Mouse (Mus musculus): ENCODE data around the gene Apoc2. TPM values are rescaled to one million over a fixed set of nuclear protein-coding genes. Genes with fewer than 3 reads are reported as not detected.

The Apoc2 gene
- total RNA-seq, 1 experiment = not detected

DNA sequence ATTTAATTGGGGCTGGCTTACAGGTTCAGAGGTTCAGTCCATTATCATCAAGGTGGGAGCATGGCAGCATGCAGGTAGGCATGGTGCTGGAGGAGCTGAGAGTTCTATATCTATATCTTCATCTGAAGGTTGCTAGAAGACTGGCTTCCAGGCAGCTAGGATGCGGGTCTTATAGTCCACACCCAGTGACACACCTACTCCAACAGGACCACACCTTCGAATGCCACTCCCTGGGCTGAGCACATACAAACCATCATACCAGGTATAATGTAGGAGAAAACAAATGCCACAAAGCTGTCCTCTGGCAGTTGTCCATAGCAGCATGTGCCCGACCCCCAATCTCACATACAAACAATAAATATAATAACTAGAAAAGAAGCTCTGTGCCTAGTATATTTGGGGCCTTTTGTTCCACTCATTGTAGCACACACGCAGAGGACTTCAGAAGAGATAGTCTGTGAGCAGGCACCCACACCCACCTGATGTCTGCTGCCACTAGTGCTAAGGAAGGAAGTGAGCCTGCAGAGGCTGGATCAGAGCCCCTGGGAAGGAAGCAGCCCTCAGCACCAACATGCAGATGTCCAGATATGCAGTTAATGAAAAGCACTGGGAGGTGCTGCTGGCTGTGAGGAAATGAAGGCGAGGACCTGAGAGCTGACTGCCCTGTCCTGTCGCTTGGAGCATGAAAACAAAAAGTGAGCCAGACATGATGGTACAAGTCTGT is 26.5 kb downstream of the Apoc2 start:
- H3K4me3 ChIP-seq (ENCODE audit: insufficient read depth in 1 of 2, low read depth in 1 of 2, low read length in 2 of 2, poor library complexity in 1 of 2, severe bottlenecking in 1 of 2) = no peak overlapping the region
- H3K27ac ChIP-seq (ENCODE audit: insufficient read depth, low read depth, low read length, poor library complexity, severe bottlenecking) = no peak overlapping the region
- H3K4me1 ChIP-seq (ENCODE audit: control insufficient read depth in 2 of 2, insufficient read depth in 2 of 2, low read length in 2 of 2, poor library complexity in 1 of 2) = no peaks in the 10 kb centered on the region
- in situ Hi-C loops (cut with MboI; ENCODE audit: low sequenced_read_pairs in 2 of 2, unreplicated experiment in 2 of 2) = no loop called here
- H3K9me3 ChIP-seq (ENCODE audit: control insufficient read depth, insufficient read depth, low read depth, low read length) = no peaks in the 10 kb centered on the region
- TF ChIP-seq CHD2 (IDR thresholded peaks at IDR 0.05; ENCODE audit: low read depth, low read length) = no peak
- TF ChIP-seq HCFC1 (IDR thresholded peaks at IDR 0.05; ENCODE audit: borderline replicate concordance, insufficient read depth, low read length) = no peak
- no peak for TF ChIP-seq ZNF384 (IDR thresholded peaks at IDR 0.05; ENCODE audit: low read depth, low read length)
- no peak for TF ChIP-seq MAFK (IDR thresholded peaks at IDR 0.05; ENCODE audit: insufficient read depth, low read depth, low read length)
- no peak for TF ChIP-seq ZC3H11A (IDR thresholded peaks at IDR 0.05; ENCODE audit: borderline replicate concordance, low read depth, low read length)
- peaks cover 37% of the 10 kb centered on the region for H3K36me3 ChIP-seq (ENCODE audit: control insufficient read depth, insufficient read depth, low read length, poor library complexity, severe bottlenecking)
- H3K9ac ChIP-seq (ENCODE audit: insufficient read depth, low read depth, low read length, poor library complexity, severe bottlenecking) = no peak overlapping the region
- no peak for DNase-seq (ENCODE audit: low read depth, low spot score)

DNA sequence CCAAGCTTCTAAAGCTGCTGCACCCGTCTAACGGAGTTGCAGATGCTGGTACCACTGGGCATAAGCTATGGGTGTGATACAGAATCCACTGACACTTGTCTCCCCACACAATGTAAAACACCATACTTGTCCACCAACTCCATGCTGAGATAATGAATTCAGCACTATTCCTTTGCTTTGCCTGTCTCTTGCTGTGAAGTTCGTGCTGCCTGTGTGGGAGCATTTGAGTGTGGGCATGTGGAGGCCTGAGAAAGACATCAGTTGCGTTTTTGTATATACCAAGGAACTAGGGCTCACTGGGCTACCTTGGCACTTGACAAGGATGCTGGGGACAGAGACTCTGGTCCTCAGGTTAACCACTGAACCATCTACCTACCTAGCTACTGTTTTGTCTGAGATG is 36.5 kb downstream of the Apoc2 start:
- TF ChIP-seq ZNF384 (IDR thresholded peaks at IDR 0.05; ENCODE audit: low read depth, low read length) (no peak), HCFC1 (IDR thresholded peaks at IDR 0.05; ENCODE audit: borderline replicate concordance, insufficient read depth, low read length) (no peak), ZC3H11A (IDR thresholded peaks at IDR 0.05; ENCODE audit: borderline replicate concordance, low read depth, low read length) (no peak), MAFK (IDR thresholded peaks at IDR 0.05; ENCODE audit: insufficient read depth, low read depth, low read length) (no peak), CHD2 (IDR thresholded peaks at IDR 0.05; ENCODE audit: low read depth, low read length) (no peak)
- no peak for DNase-seq (ENCODE audit: low read depth, low spot score)
- no peaks in the 10 kb centered on the region for H3K9me3 ChIP-seq (ENCODE audit: control insufficient read depth, insufficient read depth, low read depth, low read length)
- in situ Hi-C loops (cut with MboI; ENCODE audit: low sequenced_read_pairs in 2 of 2, unreplicated experiment in 2 of 2) = no loop called here
- peaks cover 64% of the 10 kb centered on the region for H3K36me3 ChIP-seq (ENCODE audit: control insufficient read depth, insufficient read depth, low read length, poor library complexity, severe bottlenecking)
- H3K4me1 ChIP-seq (ENCODE audit: control insufficient read depth in 2 of 2, insufficient read depth in 2 of 2, low read length in 2 of 2, poor library complexity in 1 of 2) = no peaks in the 10 kb centered on the region
- H3K4me3 ChIP-seq (ENCODE audit: insufficient read depth in 1 of 2, low read depth in 1 of 2, low read length in 2 of 2, poor library complexity in 1 of 2, severe bottlenecking in 1 of 2) = no peak overlapping the region
- no peak overlapping the region for H3K9ac ChIP-seq (ENCODE audit: insufficient read depth, low read depth, low read length, poor library complexity, severe bottlenecking)
- H3K27ac ChIP-seq (ENCODE audit: insufficient read depth, low read depth, low read length, poor library complexity, severe bottlenecking) = no peak overlapping the region

DNA sequence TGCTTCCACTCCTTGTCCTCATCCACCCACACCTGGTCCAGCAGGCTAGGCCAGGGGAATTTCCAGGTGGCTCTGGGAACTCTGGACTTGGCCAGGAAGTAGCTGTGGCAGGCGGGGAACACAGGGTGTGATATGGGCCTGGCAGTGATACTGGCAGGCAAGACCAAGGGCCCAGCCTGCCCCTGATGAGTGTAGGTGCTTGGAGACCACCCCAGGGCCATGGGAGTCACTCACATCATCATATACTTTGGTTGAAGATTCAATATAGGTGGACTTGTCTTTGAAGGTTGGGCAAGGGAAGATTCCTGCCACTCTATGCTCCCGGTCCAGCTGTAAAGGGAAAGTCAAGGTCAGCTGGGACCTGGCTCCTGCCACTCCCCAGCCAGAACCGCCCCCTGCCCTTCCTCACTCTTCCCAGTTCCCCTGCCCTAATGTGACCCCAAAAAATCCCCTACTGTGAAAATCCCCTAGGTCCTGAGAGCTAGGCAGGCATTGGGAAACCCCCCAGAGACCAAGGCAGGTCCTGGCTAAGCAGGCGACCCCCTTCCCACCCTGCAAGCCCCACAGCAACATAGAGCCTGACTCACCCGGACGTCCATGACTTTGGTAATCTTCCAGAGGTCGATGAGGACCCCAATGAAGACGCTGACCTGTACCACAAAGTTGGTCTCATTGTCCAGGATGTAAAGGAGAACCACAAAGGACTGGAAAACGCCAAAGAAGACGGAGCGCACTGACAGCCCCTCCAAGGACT is 42.5 kb downstream of the Apoc2 start:
- H3K9ac ChIP-seq (ENCODE audit: insufficient read depth, low read depth, low read length, poor library complexity, severe bottlenecking) = no peak overlapping the region
- no peak for DNase-seq (ENCODE audit: low read depth, low spot score)
- no peaks in the 10 kb centered on the region for H3K4me1 ChIP-seq (ENCODE audit: control insufficient read depth in 2 of 2, insufficient read depth in 2 of 2, low read length in 2 of 2, poor library complexity in 1 of 2)
- TF ChIP-seq MAFK (IDR thresholded peaks at IDR 0.05; ENCODE audit: insufficient read depth, low read depth, low read length) (no peak), HCFC1 (IDR thresholded peaks at IDR 0.05; ENCODE audit: borderline replicate concordance, insufficient read depth, low read length) (no peak), CHD2 (IDR thresholded peaks at IDR 0.05; ENCODE audit: low read depth, low read length) (no peak), ZNF384 (IDR thresholded peaks at IDR 0.05; ENCODE audit: low read depth, low read length) (no peak), ZC3H11A (IDR thresholded peaks at IDR 0.05; ENCODE audit: borderline replicate concordance, low read depth, low read length) (no peak)
- no peak overlapping the region for H3K4me3 ChIP-seq (ENCODE audit: insufficient read depth in 1 of 2, low read depth in 1 of 2, low read length in 2 of 2, poor library complexity in 1 of 2, severe bottlenecking in 1 of 2)
- in situ Hi-C loops (cut with MboI; ENCODE audit: low sequenced_read_pairs in 2 of 2, unreplicated experiment in 2 of 2) = no loop called here
- no peaks in the 10 kb centered on the region for H3K9me3 ChIP-seq (ENCODE audit: control insufficient read depth, insufficient read depth, low read depth, low read length)
- peaks cover 62% of the 10 kb centered on the region for H3K36me3 ChIP-seq (ENCODE audit: control insufficient read depth, insufficient read depth, low read length, poor library complexity, severe bottlenecking)
- no peak overlapping the region for H3K27ac ChIP-seq (ENCODE audit: insufficient read depth, low read depth, low read length, poor library complexity, severe bottlenecking)

DNA sequence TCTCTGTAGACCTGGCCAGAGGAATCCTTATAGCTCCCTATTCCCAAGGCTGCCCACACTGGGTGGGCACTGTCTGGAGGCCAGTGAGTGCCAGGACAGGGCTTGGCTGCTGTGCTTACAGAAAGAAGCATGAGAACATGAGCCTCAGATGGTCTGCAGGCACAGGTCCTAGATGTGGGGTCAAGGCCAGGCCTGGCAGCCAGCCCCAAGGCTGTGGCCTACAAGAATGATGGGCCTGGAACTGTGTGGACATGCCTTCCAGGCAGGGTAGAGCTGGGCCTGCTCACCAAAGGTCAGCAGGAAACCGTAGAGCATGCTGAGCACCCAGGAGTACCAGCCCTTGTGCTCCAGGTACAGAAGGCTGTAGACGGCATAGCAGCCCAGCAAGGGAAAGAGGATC is 43.1 kb downstream of the Apoc2 start:
- H3K36me3 ChIP-seq (ENCODE audit: control insufficient read depth, insufficient read depth, low read length, poor library complexity, severe bottlenecking) = peaks cover 62% of the 10 kb centered on the region
- no peaks in the 10 kb centered on the region for H3K9me3 ChIP-seq (ENCODE audit: control insufficient read depth, insufficient read depth, low read depth, low read length)
- H3K9ac ChIP-seq (ENCODE audit: insufficient read depth, low read depth, low read length, poor library complexity, severe bottlenecking) = no peak overlapping the region
- H3K4me3 ChIP-seq (ENCODE audit: insufficient read depth in 1 of 2, low read depth in 1 of 2, low read length in 2 of 2, poor library complexity in 1 of 2, severe bottlenecking in 1 of 2) = no peak overlapping the region
- H3K27ac ChIP-seq (ENCODE audit: insufficient read depth, low read depth, low read length, poor library complexity, severe bottlenecking) = no peak overlapping the region
- in situ Hi-C loops (cut with MboI; ENCODE audit: low sequenced_read_pairs in 2 of 2, unreplicated experiment in 2 of 2) = no loop called here
- DNase-seq (ENCODE audit: low read depth, low spot score) = no peak
- TF ChIP-seq HCFC1 (IDR thresholded peaks at IDR 0.05; ENCODE audit: borderline replicate concordance, insufficient read depth, low read length) = no peak
- no peaks in the 10 kb centered on the region for H3K4me1 ChIP-seq (ENCODE audit: control insufficient read depth in 2 of 2, insufficient read depth in 2 of 2, low read length in 2 of 2, poor library complexity in 1 of 2)

Data from ES-E14 (cell line).